Mouse (Mus musculus): ENCODE measurements around the gene F8.
"Not testable (repeated sequence)": the region's sequence is repeated elsewhere in the genome, so short reads cannot be mapped to it uniquely, and the experiment has no call there.

F8 gene

DNA sequence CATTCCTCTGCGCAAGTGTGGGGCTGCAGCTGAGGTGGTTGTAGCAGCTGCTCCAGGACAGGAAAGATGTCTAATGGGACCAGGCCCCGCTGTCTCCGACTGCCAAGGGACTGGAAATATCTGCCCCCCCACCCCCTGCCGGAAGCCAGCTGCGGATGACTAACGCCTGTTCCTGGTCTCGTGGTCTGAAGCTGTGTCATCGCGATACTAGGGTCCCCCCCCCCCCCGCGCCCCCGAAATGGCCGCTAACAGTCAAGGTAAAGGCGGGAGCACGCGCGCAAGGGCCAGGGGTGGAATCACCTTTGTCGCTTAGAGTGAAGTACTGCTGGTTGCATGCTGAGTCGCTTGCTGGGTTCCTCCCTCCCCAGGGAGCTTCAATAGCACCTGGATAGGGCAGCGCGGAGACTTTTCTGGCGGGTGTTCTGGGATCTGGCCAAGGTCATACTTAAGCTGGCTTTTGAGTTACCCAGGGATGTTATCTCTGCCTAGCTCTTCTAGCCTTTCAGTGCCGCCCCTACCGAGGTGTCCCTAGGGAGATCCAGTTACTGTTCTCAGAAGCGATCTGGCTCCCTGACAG lies at the start of gene F8, which contains the start of gene Fundc2:
Gene F8 (minus strand): TSS at position 421 of the 577 bp plus-strand sequence.
Gene Fundc2 (plus strand): TSS at position 205 of the 577 bp plus-strand sequence.
- peak; percentile 94 for ATAC-seq (ENCODE audit: insufficient number of reproducible peaks, low FRiP score, low TSS enrichment)

- ATAC-seq (ENCODE audit: insufficient number of reproducible peaks, low FRiP score, low TSS enrichment), result peak; percentile 100
These were observed 33.7 kb upstream of the F8 start, which contains the start of the genes Cmc4, Mtcp1 and Brcc3 for GRCm38 (mm10) chrX:75415936-75416785. TSS of gene Cmc4 (minus strand) at chrX:75416584. TSS of gene Mtcp1 (minus strand) at chrX:75416588. TSS of gene Brcc3 (plus strand) at chrX:75416628.

- no peak for ATAC-seq (ENCODE audit: insufficient number of reproducible peaks, low FRiP score, low TSS enrichment)
These were observed 27.3 kb upstream of the F8 start for GRCm38 (mm10) chrX:75409711-75410110.

DNA sequence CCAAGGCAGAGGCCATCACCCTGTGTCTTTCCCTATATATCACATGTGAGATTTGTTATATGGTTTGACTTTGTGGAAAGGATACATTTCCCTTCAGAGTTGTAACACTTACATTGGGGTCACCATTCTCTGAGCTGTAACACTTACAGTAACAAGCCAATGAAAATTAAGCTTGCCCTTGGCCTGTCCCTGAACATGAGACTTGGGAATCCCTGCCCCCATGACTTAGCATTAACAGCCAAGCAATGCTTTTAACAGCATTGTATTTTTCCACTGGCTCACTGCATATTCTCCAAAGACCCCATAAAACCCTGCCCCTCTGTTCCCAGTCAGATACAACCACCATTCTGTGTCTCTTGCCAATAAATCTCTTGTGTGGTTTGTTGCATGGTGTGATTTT lies 20.9 kb upstream of the F8 start:
- ATAC-seq (ENCODE audit: insufficient number of reproducible peaks, low FRiP score, low TSS enrichment), result no peak

DNA sequence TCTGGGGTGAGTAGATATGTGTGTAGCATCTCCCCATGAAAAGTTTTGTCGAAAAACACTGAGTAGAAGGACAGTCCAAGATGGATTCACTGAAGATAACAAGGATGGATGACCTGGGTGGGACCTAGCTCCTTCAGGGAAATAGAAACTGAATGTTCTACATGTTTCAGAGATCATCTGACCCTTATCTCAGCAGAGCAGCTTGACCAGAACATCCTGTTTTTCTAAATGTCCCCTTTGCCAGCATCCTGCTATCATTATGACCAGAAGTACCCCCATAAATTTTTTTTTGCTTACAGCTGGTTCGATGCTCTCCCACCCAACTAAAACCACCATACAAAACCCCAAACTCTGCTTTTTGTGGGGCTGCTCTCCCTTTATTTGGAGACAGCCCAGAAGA lies 20.3 kb upstream of the F8 start:
- no peak for ATAC-seq (ENCODE audit: insufficient number of reproducible peaks, low FRiP score, low TSS enrichment)

GRCm38 (mm10) chrX:75399471-75399870 lies 17.1 kb upstream of the F8 start:
- ATAC-seq (ENCODE audit: insufficient number of reproducible peaks, low FRiP score, low TSS enrichment), result no peak

GRCm38 (mm10) chrX:75381699-75382098 lies 716 bp downstream of the F8 start:
- no peak for ATAC-seq (ENCODE audit: insufficient number of reproducible peaks, low FRiP score, low TSS enrichment)

- no peak for ATAC-seq (ENCODE audit: insufficient number of reproducible peaks, low FRiP score, low TSS enrichment)
These were observed 1.2 kb downstream of the F8 start for GRCm38 (mm10) chrX:75381176-75381575.

DNA sequence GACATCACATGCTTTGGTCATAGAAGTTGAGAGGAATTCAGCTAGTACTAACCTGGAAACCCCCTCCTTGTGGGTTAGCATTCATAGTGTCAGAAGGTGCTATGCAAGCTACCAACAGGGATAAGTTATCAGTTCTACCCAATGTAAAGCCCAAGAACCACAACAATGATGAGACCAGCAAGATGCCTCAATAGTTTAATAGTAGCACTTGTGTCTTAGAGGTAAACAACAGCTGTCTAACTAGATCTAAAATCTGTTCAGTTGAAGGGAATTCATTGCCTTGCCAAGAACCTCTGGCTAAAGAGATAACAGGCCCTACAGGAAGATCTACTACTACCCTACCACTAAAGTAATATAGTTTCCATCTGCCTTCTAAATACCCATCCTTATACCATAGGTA lies 5.6 kb downstream of the F8 start:
- no peak for ATAC-seq (ENCODE audit: insufficient number of reproducible peaks, low FRiP score, low TSS enrichment)

- ATAC-seq (ENCODE audit: insufficient number of reproducible peaks, low FRiP score, low TSS enrichment), result no peak
These were observed 9.6 kb downstream of the F8 start for GRCm38 (mm10) chrX:75372666-75373425.

DNA sequence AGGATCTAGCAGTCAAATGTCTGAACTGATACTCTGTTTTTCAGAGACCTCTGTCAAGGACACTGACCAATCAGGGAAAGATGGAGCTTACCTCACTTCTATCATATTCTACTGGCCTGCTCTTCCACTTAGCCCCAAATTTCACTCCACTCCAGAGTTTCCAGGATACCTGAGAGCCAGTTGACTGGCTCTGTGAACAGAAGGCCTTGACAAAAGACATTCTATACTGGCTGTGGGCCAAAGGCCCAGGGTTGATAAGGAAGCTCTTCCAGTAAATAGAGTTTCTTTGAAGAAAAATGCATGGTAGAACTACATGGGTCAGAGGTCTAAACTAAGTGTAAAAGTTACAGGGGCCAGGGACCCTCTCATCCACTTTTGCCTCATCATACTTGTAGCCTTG lies 12.2 kb downstream of the F8 start:
- no peak for ATAC-seq (ENCODE audit: insufficient number of reproducible peaks, low FRiP score, low TSS enrichment)

DNA sequence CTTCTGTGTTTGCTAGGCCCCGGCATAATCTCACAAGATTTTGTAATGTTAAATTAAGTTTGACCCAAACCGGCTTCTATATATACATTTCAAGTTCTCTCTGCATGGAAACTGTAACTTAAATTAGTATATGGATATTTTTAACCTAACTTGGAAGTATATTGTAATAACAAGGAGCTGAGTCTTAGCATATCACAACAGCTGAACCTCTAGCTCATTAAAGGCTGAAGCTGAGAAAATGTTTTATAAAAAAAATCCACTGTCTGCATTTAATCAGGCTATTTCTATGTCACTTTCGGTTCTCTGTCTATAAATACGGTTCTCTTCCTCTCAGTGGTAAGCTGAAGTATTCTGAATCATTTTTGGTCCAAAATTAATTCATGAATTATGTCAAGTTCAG lies 58.9 kb downstream of the F8 start:
- ATAC-seq (ENCODE audit: insufficient number of reproducible peaks, low FRiP score, low TSS enrichment), result no peak

DNA sequence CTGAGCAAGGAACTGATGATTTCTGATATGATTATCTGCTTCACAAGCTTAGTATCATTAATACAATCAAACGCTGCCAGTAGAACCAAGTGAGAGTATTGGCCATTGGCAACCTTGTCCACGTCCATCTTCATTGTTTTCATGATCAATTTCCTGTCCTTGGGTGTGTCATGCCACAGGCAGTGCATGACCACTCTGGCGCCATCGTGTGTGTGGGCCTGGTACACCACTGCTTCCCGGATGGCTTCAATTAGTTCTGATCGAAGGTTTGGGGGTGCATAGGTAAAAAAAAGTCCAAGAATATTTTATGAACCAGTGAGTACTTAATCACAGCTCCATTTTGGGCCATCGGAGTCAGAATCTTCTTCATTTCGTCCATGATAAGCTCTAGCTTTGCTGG lies 110.7 kb downstream of the F8 start:
- no peak for ATAC-seq (ENCODE audit: insufficient number of reproducible peaks, low FRiP score, low TSS enrichment)

DNA sequence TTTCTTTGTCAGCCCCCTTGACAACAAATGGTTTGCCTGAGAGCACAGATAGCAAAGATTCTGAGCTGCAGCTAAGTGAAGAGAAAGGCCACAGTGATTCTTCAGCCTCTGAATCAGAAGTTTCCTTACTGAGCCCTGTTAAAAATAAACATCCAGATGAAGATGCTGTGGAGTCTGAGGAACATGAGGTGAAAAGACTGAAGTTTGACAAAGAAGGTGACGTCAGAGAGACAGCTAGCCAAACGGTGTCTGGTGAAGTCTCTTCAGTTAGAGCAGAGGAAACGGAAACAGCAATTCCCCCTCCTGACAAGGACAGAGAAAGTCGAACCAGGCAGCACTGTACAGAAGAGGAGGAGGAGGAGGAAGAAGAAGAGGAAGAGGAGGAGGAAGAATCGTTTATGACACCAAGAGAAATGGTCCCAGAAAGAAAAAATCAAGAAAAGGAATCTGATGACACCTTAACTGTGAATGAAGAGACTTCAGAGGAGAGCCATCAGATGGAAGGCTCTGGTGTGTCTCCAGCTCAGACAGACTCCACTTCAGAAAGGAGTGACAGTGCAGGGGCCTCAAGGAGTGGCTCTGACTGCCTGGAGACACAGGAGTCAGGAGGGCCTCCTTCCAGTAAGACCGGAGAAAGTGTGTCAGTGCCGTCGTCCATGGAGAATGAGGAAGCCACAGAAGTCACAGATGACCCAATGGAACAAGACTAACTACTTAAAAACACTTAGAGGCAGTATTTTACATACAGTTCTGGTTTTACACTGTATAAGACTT lies 148.6 kb downstream of the F8 start:
- ATAC-seq (ENCODE audit: insufficient number of reproducible peaks, low FRiP score, low TSS enrichment), result not testable (repeated sequence)

DNA sequence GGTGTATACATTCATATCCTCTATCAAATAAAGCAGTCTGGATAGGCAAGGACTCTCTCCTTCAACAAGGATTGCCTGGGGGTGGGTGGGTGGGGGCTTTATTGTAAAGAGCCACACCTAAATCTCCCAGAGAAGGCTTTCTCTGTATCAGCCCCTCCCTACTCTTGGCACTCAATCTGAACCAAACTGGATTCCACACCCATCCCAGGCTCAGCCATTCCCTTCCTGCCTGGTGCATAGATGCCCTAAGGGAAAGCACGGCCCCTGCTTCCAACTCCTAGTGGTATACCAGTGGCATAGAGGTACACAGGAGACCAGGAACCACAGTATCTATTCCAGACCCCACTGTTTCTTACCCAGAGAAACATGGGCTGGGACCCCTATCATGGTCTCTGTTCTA lies 151.0 kb downstream of the F8 start:
- no peak for ATAC-seq (ENCODE audit: insufficient number of reproducible peaks, low FRiP score, low TSS enrichment)

- no peak for ATAC-seq (ENCODE audit: insufficient number of reproducible peaks, low FRiP score, low TSS enrichment)
These were observed 218.7 kb downstream of the F8 start, which contains the start of gene Smim9 for GRCm38 (mm10) chrX:75163670-75164069. TSS of gene Smim9 (minus strand) at chrX:75163770.

DNA sequence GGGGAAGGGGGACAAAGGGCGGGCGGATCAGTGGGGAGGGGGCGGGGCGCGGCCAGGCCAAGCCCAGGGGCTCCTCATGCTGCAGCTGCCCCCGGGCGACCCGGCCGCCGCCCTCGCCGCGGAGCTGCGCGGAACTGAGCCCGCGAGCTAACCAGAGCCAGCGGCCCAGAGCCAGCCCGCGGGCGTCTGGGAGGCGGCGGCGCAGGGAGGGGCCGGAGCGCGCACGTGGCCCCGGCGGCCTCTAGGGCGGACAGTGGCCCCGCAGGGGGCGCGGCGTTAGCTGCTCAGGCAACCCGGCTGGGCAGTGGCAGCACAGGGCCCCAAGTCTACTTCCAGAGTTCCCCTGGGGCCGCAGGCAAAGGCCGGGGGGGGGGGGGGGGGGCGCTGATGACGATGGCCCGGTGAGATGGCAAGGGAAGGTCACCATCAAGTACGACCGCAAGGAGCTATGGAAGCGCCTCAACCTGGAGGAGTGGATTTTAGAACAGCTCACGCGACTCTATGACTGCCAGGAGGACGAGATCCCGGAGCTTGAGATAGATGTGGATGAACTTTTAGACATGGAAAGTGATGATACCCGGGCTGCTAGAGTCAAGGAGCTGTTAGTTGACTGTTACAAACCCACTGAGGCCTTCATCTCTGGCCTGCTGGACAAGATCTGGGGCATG lies 226.7 kb downstream of the F8 start:
- peak; percentile 56 for ATAC-seq (ENCODE audit: insufficient number of reproducible peaks, low FRiP score, low TSS enrichment)

- ATAC-seq (ENCODE audit: insufficient number of reproducible peaks, low FRiP score, low TSS enrichment), result no peak
These were observed 230.2 kb downstream of the F8 start for GRCm38 (mm10) chrX:75152249-75152648.

DNA sequence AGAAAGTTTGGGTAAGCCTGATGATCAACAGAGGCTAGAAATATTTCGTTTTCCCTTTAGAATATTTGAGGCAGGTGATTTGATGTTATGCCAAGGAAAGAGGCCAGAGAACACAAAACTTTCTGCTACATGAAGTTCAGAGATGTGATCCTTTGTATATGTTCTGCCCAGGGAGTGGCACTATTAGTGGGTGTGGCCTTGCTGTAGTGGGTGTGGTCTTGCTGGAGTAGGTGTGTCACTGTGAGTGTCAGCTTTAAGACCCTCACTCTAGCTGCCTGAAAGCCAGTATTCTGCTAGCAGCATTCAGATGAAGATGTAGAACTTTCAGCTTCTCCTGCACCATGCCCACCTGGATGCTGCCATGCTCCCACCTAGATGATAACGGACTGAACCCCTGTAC lies 232.1 kb downstream of the F8 start:
- ATAC-seq (ENCODE audit: insufficient number of reproducible peaks, low FRiP score, low TSS enrichment), result no peak

- ATAC-seq (ENCODE audit: insufficient number of reproducible peaks, low FRiP score, low TSS enrichment), result no peak
These were observed 234.0 kb downstream of the F8 start for GRCm38 (mm10) chrX:75148414-75148813.
